Comparison of ENCODE assay signal across 16 mouse cellular contexts in the genomic region with DNA sequence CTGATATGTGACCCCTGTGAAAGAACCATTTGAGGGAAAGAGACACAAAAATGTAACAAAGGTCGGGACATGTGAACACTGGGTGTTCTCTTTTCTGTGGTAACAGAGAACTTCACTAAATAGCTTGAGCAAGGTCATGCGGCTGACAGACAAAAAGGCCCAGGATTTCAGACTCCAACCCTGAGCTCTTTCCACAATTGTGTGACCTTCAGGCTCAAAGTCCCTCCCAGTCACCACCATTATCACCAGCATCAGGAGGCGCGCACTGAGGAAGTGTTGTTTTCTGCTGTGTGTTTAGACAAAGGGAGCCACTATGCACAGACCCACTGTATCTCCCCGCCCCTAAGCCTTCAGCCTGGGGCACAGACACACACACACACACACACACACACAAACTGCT.
DNase-seq lines count a peak whose midpoint lies in the region.
"Had no signal": no experiment of that assay in that cellular context is flagged by ENCODE, and none has a peak within 500 bp of the region (broad histone marks: within the 10 kb centered on the region; RNA-seq: fewer than 3 reads in every experiment).

No protein-coding gene starts in this region.

- peak; percentile 58 to 81 for DNase-seq in adrenal gland, adult (ENCODE audit: inconsistent age in 2 of 2, low spot score in 1 of 2)
- no peak for DNase-seq in adrenal gland, postnatal 4 days (ENCODE audit: low spot score in 2 of 2)
- peak; percentile 59 for DNase-seq in adrenal gland, postnatal 14 days
- no peak for DNase-seq in adrenal gland, postnatal 10 days
- DNase-seq in ES-CJ7 (ENCODE audit: low read depth, low spot score), result peak; percentile 23
- DNase-seq in adrenal gland, postnatal 36 days, result peak; percentile 49
- DNase-seq in thymus, postnatal 0 days (ENCODE audit: low spot score), result no peak
- DNase-seq: cerebellum, adult 11-12 months; cerebellum, adult 8-10 months; cerebellum, postnatal 10 days; cerebellum, postnatal 36 days; embryo, embryonic 11 days; gastrocnemius, postnatal 25 days; heart, adult 18-20 months; heart, postnatal 10 days; heart, postnatal 36 days had no signal

Comparison
In these comparisons a context has a peak if more than half of its experiments do, and no peak if none do; other contexts are left out.
1. DNase-seq: peak in adrenal gland, adult (2 of 2), adrenal gland, postnatal 14 days (single experiment), ES-CJ7 (single experiment) and adrenal gland, postnatal 36 days (2 of 2); none in adrenal gland, postnatal 4 days (0 of 2), adrenal gland, postnatal 10 days (single experiment) and thymus, postnatal 0 days (single experiment).